Mouse (Mus musculus): ENCODE data around the gene Gm20388. TPM values are rescaled to one million over a fixed set of nuclear protein-coding genes. Genes with fewer than 3 reads are reported as not detected.

Gene Gm20388
- total and polyA plus RNA-seq, 2 experiments from 2014 or later, result 51.3 TPM; not detected in 1

DNA sequence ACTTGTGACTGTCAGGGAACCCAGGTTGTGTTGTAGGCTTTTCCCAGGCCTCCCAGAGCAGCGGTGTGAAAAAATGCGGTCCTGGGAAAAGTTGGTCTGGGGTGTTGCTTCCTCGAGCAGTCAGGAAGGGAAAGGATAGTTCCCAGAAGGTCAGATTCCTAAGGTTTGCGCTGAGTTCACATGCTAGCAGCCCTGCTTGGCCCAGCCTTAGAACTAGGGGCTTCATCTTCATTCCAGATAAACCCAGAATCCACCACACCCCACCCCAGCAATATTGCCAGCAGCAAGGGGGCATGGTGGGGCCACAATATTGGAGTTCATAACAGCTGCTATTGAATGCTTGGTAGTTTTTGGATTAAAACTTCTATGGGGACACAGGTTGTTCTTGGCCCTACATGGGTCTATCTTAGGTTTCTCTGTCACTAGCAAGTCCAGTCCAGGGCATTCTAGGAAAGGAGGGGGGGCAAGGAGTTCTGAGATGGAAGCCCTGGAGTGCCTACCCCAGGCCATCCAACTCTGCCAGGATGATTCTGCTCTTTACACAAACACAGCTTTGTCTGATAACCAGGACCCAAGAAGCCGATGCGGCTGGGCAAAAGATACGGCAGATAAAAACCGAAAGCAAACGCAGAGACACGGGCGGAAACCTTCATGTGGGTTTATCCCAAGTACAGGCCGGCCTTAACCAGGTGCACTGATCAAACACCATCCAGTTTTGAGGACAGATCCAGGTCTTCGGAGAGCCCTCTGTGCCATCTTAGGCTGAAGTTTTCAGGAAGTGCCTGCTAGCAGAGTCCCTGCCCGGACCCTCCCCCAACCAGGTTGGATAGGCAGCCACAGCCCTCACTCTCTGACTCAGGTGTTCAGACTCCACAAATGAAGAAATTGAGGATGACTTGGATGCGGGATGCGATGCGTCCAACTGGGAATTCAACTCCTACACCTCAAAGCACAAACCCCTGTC is 1210.1 kb downstream of the Gm20388 start:
- H3K36me3 ChIP-seq (ENCODE audit: insufficient read depth), result no peaks in the 10 kb centered on the region
- H3K27ac ChIP-seq (ENCODE audit: low read depth, low read length), result no peak overlapping the region
- TF ChIP-seq CTCF (IDR thresholded peaks at IDR 0.05; ENCODE audit: low read depth), result no peak
- H3K4me1 ChIP-seq (ENCODE audit: insufficient read depth), result no peaks in the 10 kb centered on the region
- H3K27me3 ChIP-seq (ENCODE audit: insufficient read depth, low read length), result peaks cover 95% of the 10 kb centered on the region
- no peak overlapping the region for H3K4me2 ChIP-seq (ENCODE audit: low read depth)
- H3K9me3 ChIP-seq (ENCODE audit: low read length), result 0 out of 2 replicates have a peak, but pooled peaks cover 3% of the 10 kb centered on the region
- 6% methylated on average over 17 of the region's 17 CpGs for WGBS
- ATAC-seq (no peak), DNase-seq (peak; percentile 4)
- no peak overlapping the region for H3K4me3 ChIP-seq (ENCODE audit: low read depth, low read length)
- H3K9ac ChIP-seq, result no peak overlapping the region

DNA sequence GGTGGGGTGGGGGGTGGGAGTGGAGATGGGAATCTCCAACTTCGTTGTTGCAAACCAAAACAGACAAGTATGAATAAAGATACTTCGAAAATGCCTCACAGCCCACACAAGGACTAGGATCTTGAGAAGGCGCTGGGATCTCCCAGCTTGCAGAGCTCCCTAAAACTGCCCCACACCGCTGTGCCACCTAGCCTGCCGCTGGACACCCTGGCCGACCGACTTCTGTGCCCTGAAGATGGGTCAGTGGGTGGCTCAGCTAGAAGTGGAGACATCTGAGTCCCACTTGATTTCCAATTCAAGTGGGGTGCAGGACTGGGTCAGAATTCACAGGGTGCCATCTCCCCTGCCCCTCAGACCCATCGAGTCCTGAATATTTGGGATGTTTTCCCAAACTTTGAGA is 1211.1 kb downstream of the Gm20388 start:
- no peak overlapping the region for H3K4me3 ChIP-seq (ENCODE audit: low read depth, low read length)
- no peak for TF ChIP-seq CTCF (IDR thresholded peaks at IDR 0.05; ENCODE audit: low read depth)
- 8% methylated on average over 8 of the region's 8 CpGs for WGBS
- ATAC-seq (no peak), DNase-seq (peak; percentile 2)
- peaks cover 95% of the 10 kb centered on the region for H3K27me3 ChIP-seq (ENCODE audit: insufficient read depth, low read length)
- H3K4me1 ChIP-seq (ENCODE audit: insufficient read depth), result no peaks in the 10 kb centered on the region
- no peak overlapping the region for H3K9ac ChIP-seq
- no peak overlapping the region for H3K4me2 ChIP-seq (ENCODE audit: low read depth)
- H3K27ac ChIP-seq (ENCODE audit: low read depth, low read length), result no peak overlapping the region
- no peaks in the 10 kb centered on the region for H3K36me3 ChIP-seq (ENCODE audit: insufficient read depth)
- 0 out of 2 replicates have a peak, but pooled peaks cover 3% of the 10 kb centered on the region for H3K9me3 ChIP-seq (ENCODE audit: low read length)

DNA sequence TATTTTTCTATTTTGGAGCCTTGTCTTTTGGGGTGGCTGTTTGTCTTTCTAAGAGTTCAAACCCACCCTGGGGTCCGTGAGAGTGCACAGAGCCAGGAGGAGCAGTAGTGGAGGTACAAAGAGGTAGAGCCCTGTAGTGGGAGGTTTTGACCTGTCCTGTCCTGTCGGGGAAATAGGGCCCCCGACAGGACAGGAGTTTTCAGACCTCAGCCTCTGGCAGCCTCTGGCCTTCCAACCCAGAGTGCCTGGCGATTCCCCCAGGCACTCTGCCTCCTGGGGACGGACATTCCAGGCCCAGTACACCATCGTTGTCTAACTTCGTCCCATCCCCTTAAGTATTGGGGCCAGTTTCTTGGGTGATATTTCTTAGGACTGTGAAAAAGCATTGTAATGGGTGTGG is 1211.7 kb downstream of the Gm20388 start:
- no peaks in the 10 kb centered on the region for H3K36me3 ChIP-seq (ENCODE audit: insufficient read depth)
- no peak overlapping the region for H3K9ac ChIP-seq
- H3K4me2 ChIP-seq (ENCODE audit: low read depth), result no peak overlapping the region
- DNase-seq (no peak), ATAC-seq (no peak)
- peaks cover 96% of the 10 kb centered on the region for H3K27me3 ChIP-seq (ENCODE audit: insufficient read depth, low read length)
- H3K4me1 ChIP-seq (ENCODE audit: insufficient read depth), result no peaks in the 10 kb centered on the region
- 6% methylated on average over 7 of the region's 7 CpGs for WGBS
- TF ChIP-seq CTCF (IDR thresholded peaks at IDR 0.05; ENCODE audit: low read depth), result no peak
- 0 out of 2 replicates have a peak, but pooled peaks cover 3% of the 10 kb centered on the region for H3K9me3 ChIP-seq (ENCODE audit: low read length)
- H3K27ac ChIP-seq (ENCODE audit: low read depth, low read length), result no peak overlapping the region
- no peak overlapping the region for H3K4me3 ChIP-seq (ENCODE audit: low read depth, low read length)

DNA sequence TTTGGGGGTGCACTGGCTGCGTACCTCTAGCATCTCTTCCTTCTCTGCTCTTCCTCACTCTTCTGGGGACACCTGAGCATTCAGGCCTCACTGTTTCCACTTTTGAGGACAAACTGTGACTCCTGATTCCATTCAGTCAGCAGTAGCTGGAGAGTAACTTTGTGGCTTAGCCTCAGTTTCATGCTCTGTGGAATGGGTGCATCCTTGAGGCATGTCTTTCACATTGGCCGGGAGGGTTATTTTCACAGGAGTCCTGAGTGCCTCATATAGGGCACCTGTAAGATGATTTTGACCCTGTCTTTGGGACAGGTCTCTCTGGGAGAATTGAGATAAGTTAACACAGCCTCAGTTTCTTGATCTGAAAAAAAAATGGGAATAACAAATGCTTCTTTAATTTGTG is 1212.5 kb downstream of the Gm20388 start:
- 26% methylated on average over 2 of the region's 2 CpGs for WGBS
- Histone ChIP-seq H3K36me3 (ENCODE audit: insufficient read depth) (no peaks in the 10 kb centered on the region), H3K4me3 (ENCODE audit: low read depth, low read length) (no peak overlapping the region), H3K27me3 (ENCODE audit: insufficient read depth, low read length) (peaks cover 94% of the 10 kb centered on the region), H3K4me2 (ENCODE audit: low read depth) (no peak overlapping the region), H3K27ac (ENCODE audit: low read depth, low read length) (no peak overlapping the region), H3K9ac (no peak overlapping the region), H3K4me1 (ENCODE audit: insufficient read depth) (no peaks in the 10 kb centered on the region), H3K9me3 (ENCODE audit: low read length) (0 out of 2 replicates have a peak, but pooled peaks cover 3% of the 10 kb centered on the region)
- TF ChIP-seq CTCF (IDR thresholded peaks at IDR 0.05; ENCODE audit: low read depth), result no peak
- no peak for ATAC-seq
- no peak for DNase-seq

DNA sequence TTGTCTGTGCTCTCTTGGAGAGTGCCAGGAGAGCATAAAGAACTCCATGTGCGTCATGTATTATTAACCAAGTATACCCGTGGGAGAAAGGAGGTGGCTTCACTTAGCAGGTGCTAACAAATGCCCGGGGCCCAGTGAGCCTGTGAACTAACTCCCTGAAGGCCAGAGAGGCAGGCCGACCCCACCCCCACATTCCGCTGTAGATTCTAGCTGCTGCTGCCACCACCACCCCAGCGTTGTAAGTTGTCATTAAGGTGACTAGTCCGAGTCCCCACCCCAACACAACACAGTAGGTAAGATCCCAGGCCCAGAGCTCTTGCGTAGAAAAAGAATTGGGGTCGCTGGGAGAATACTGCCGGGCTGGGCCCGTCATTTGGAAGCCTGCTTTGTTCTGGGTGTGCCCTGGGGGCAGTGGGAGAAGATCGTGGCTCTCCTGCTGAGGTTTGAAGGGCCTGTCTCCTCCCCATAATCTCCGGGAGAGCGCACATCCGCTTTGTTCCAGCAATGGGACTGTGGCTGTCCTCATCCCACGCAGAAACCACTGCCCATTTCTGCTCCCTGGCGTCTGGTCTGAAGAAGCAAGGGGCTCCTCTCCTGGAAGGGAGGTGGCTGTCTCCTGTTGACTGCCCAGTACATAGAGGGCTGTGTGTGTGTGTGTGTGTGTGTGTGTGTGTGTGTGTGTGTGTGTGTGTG is 1214.1 kb downstream of the Gm20388 start:
- peaks cover 96% of the 10 kb centered on the region for H3K27me3 ChIP-seq (ENCODE audit: insufficient read depth, low read length)
- no peak for TF ChIP-seq CTCF (IDR thresholded peaks at IDR 0.05; ENCODE audit: low read depth)
- H3K27ac ChIP-seq (ENCODE audit: low read depth, low read length), result no peak overlapping the region
- ATAC-seq (no peak), DNase-seq (no peak)
- 3% methylated on average over 17 of the region's 17 CpGs for WGBS
- H3K9me3 ChIP-seq (ENCODE audit: low read length), result 0 out of 2 replicates have a peak, but pooled peaks cover 3% of the 10 kb centered on the region
- no peaks in the 10 kb centered on the region for H3K36me3 ChIP-seq (ENCODE audit: insufficient read depth)
- H3K4me2 ChIP-seq (ENCODE audit: low read depth), result no peak overlapping the region
- no peak overlapping the region for H3K9ac ChIP-seq
- H3K4me3 ChIP-seq (ENCODE audit: low read depth, low read length), result no peak overlapping the region
- H3K4me1 ChIP-seq (ENCODE audit: insufficient read depth), result no peaks in the 10 kb centered on the region

DNA sequence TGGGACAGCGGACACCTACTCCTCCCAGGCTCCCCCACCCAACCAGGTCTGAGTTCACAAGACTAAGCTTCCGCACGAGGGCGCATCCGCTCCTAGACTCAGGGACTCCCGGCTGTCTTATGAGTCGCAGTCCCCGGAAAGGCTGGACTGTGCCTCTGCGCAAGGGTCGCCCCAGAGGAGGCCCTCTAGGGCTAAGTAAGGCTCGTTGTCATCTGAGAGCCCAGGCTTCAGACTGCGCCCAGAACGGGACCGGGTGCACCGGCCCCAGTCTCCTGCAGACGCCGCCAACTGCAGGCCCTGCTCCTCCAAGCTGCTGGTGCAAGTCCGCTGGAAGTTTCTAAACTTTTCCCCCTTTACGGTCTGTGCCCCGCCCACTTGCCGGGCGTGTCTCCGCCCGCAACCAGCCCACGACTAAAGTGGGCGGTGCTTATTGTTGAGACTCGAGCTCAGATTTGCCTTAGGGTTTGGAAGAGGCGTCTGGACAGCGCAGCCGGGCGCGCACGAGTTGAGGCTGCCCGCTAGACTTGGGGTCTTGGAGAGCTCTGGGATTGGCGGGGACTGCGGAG is 1214.8 kb downstream of the Gm20388 start:
- ATAC-seq, result peak; percentile 66; the same call in 1 of the 2 replicates
- TF ChIP-seq CTCF (IDR thresholded peaks at IDR 0.05; ENCODE audit: low read depth), result peak; percentile 62
- no peak overlapping the region for H3K9ac ChIP-seq
- H3K4me1 ChIP-seq (ENCODE audit: insufficient read depth), result no peaks in the 10 kb centered on the region
- peak; percentile 75 for DNase-seq
- WGBS, result 4% methylated on average over 36 of the region's 36 CpGs
- H3K27me3 ChIP-seq (ENCODE audit: insufficient read depth, low read length), result peaks cover 96% of the 10 kb centered on the region
- H3K4me2 ChIP-seq (ENCODE audit: low read depth), result peak overlapping the region; percentile 15; the same call in 1 of the 2 replicates
- H3K36me3 ChIP-seq (ENCODE audit: insufficient read depth), result no peaks in the 10 kb centered on the region
- H3K4me3 ChIP-seq (ENCODE audit: low read depth, low read length), result no peak overlapping the region
- H3K9me3 ChIP-seq (ENCODE audit: low read length), result 0 out of 2 replicates have a peak, but pooled peaks cover 3% of the 10 kb centered on the region
- no peak overlapping the region for H3K27ac ChIP-seq (ENCODE audit: low read depth, low read length)

Measured in forebrain, postnatal 0 days (tissue).